Mouse (Mus musculus) heart, embryonic 14.5 days (tissue): Measurements from ENCODE around the gene AC134908.4. TPM values are rescaled to one million over a fixed set of nuclear protein-coding genes. Genes with fewer than 3 reads are reported as not detected.

Experiments
- ATAC-seq: fragments of 200-750 bp; cut with Nextera tagmentation; 2 replicates; pipeline ENCODE4 v1.8.0; 2017; ENCODE audit warnings: low read depth, moderate TSS enrichment; ENCODE audit not compliant: insufficient number of reproducible peaks, insufficient read depth, low FRiP score
- H3K27ac ChIP-seq, 2 experiments: fragments of 200-500 bp in 1 of 2; fragments of 300-500 bp in 1 of 2; sonication (generic) in 1 of 2; replicated peaks in 1 of 2; 2 replicates each; pipeline ENCODE4 v1.5.1; 2012 to 2014; ENCODE audit warnings: low read depth in 2 of 2, low read length in 2 of 2, control low read depth in 1 of 2, mild to moderate bottlenecking in 1 of 2, mixed read lengths in 1 of 2; ENCODE audit not compliant: control insufficient read depth in 1 of 2, insufficient read depth in 1 of 2
- H3K27me3 ChIP-seq: fragments of 300-500 bp; sonication (generic); 2 replicates; pipeline ENCODE4 v1.6.1; 2014; ENCODE audit warnings: mild to moderate bottlenecking, low read length, control low read depth; ENCODE audit not compliant: control insufficient read depth, insufficient read depth
- H3K36me3 ChIP-seq: fragments of 300-500 bp; sonication (generic); 2 replicates; pipeline ENCODE4 v1.6.1; 2014; ENCODE audit warnings: mild to moderate bottlenecking, control low read depth, low read length, mixed read lengths; ENCODE audit not compliant: control insufficient read depth, insufficient read depth
- H3K4me1 ChIP-seq, 2 experiments: fragments of 200-500 bp in 1 of 2; fragments of 300-500 bp in 1 of 2; sonication (generic) in 1 of 2; 2 replicates each; pipeline ENCODE4 v1.6.1; 2012 to 2014; ENCODE audit warnings: low read length in 2 of 2, control low read depth in 1 of 2, mixed read lengths in 1 of 2; ENCODE audit not compliant: control insufficient read depth in 2 of 2, insufficient read depth in 2 of 2
- H3K4me2 ChIP-seq: fragments of 300-500 bp; sonication (generic); 2 replicates; pipeline ENCODE4 v1.6.1; 2014; ENCODE audit warnings: mild to moderate bottlenecking, low read length
- H3K4me3 ChIP-seq, 2 experiments: fragments of 200-500 bp in 1 of 2; fragments of 300-500 bp in 1 of 2; sonication (generic) in 1 of 2; 2 replicates each; pipeline ENCODE4 v1.5.1; 2012 to 2014; ENCODE audit warnings: low read length in 2 of 2, mild to moderate bottlenecking in 2 of 2, control low read depth in 1 of 2, low read depth in 1 of 2, moderate library complexity in 1 of 2; ENCODE audit not compliant: control insufficient read depth in 1 of 2, insufficient read depth in 1 of 2
- H3K9ac ChIP-seq: fragments of 300-500 bp; sonication (generic); 2 replicates; pipeline ENCODE4 v1.6.1; 2014; ENCODE audit warnings: mild to moderate bottlenecking, low read length
- H3K9me3 ChIP-seq: fragments of 300-500 bp; sonication (generic); 2 replicates; pipeline ENCODE4 v1.6.1; 2016; ENCODE audit warnings: low read length, control low read depth; ENCODE audit not compliant: control insufficient read depth
- WGBS: fragments of 180-500 bp; shearing (Covaris S2); extraction: QIAGEN DNeasy Blood & Tissue Kit; methylation state at CpG from one replicate; pipeline ENCODE4 v1.1.7; 2014; 5-methylcytosine and 5-hydroxymethylcytosine counted together
- polyA plus RNA-seq: library from polyadenylated mRNA; unstranded; fragments of >200 nt; fragmentation: Nextera tagmentation; extraction: Ambion mirVana; gene quantifications from 2 replicates; pipeline ENCODE4 v1.2.1, GENCODE M21; 2014

Gene AC134908.4
- polyA plus RNA-seq: not detected in 2 replicates

- Histone ChIP-seq H3K27ac (0 out of 4 replicates have a peak within 1 kb of the TSS, but pooled peaks of 1 of the 2 experiments have one; percentile 24), H3K27me3 (no peaks in the 10 kb centered on the region), H3K9me3 (no peaks in the 10 kb centered on the region), H3K4me1 (peaks cover 21 to 36% of the 10 kb centered on the region in 2 experiments), H3K4me2 (peak within 1 kb of the TSS; percentile 95), H3K4me3 (peak within 1 kb of the TSS; percentile 61 to 86), H3K36me3 (no peaks in the 10 kb centered on the region), H3K9ac (peak within 1 kb of the TSS; percentile 67)
- WGBS: 40% methylated on average over 6 of the region's 6 CpGs
- ATAC-seq: no peak
Observed at GRCm38 (mm10) chr17:25795609-25796092, at the start of gene AC134908.4. Gene AC134908.4, minus strand, starts transcription at chr17:25795659.

GRCm38 (mm10) chr17:25844396-25844901, 49.0 kb upstream of the AC134908.4 start, which contains the start of gene Rhot2:
Gene Rhot2, minus strand, starts transcription at chr17:25844851.
- H3K4me2 ChIP-seq: peak within 1 kb of the TSS; percentile 88
- ATAC-seq: peak; percentile 92
- 2% methylated on average over 14 of the region's 21 CpGs for WGBS
- no peaks in the 10 kb centered on the region for H3K27me3 ChIP-seq
- H3K4me3 ChIP-seq: peak within 1 kb of the TSS; percentile 76 to 91
- peaks cover 50% of the 10 kb centered on the region for H3K36me3 ChIP-seq
- peaks cover 5 to 15% of the 10 kb centered on the region in 2 experiments for H3K4me1 ChIP-seq
- H3K9ac ChIP-seq: peak within 1 kb of the TSS; percentile 96
- H3K9me3 ChIP-seq: no peaks in the 10 kb centered on the region
- H3K27ac ChIP-seq: peak within 1 kb of the TSS; percentile 28 to 89

- H3K27ac ChIP-seq: peak overlapping the region; percentile 28 to 89
Observed at GRCm38 (mm10) chr17:25843636-25844395, 48.4 kb upstream of the AC134908.4 start.

GRCm38 (mm10) chr17:25843122-25843521, 47.7 kb upstream of the AC134908.4 start:
- Histone ChIP-seq H3K9me3 (no peaks in the 10 kb centered on the region), H3K27me3 (no peaks in the 10 kb centered on the region), H3K36me3 (peaks cover 54% of the 10 kb centered on the region), H3K4me3 (peak overlapping the region; percentile 76 to 91), H3K9ac (peak overlapping the region; percentile 96), H3K4me1 (peaks cover 5 to 15% of the 10 kb centered on the region in 2 experiments), H3K27ac (no peak overlapping the region), H3K4me2 (peak overlapping the region; percentile 88)
- ATAC-seq: no peak
- 92% methylated on average over 4 of the region's 4 CpGs for WGBS

More at GRCm38 (mm10) chr17:25843636-25844395, 48.4 kb upstream of the AC134908.4 start:
- H3K27me3 ChIP-seq: no peaks in the 10 kb centered on the region
- WGBS: 1% methylated on average over 38 of the region's 38 CpGs
- peaks cover 5 to 15% of the 10 kb centered on the region in 2 experiments for H3K4me1 ChIP-seq
- peak; percentile 10 for ATAC-seq
- H3K36me3 ChIP-seq: peaks cover 52% of the 10 kb centered on the region
- peak overlapping the region; percentile 76 to 91 for H3K4me3 ChIP-seq
- peak overlapping the region; percentile 96 for H3K9ac ChIP-seq
- peak overlapping the region; percentile 88 for H3K4me2 ChIP-seq
- no peaks in the 10 kb centered on the region for H3K9me3 ChIP-seq

GRCm38 (mm10) chr17:25842509-25842908, 47.0 kb upstream of the AC134908.4 start:
- Histone ChIP-seq H3K36me3 (peaks cover 56% of the 10 kb centered on the region), H3K9ac (no peak overlapping the region), H3K27ac (no peak overlapping the region), H3K4me1 (peaks cover 8 to 20% of the 10 kb centered on the region in 2 experiments), H3K4me3 (no peak overlapping the region), H3K4me2 (no peak overlapping the region), H3K9me3 (no peaks in the 10 kb centered on the region), H3K27me3 (no peaks in the 10 kb centered on the region)
- no peak for ATAC-seq
- WGBS: 80% methylated on average over 3 of the region's 3 CpGs

- no peak within 1 kb of the TSS for H3K9ac ChIP-seq
- no peak within 1 kb of the TSS for H3K4me2 ChIP-seq
- H3K27me3 ChIP-seq: no peaks in the 10 kb centered on the region
- no peak within 1 kb of the TSS for H3K4me3 ChIP-seq
- 92% methylated on average over 22 of the region's 22 CpGs for WGBS
- ATAC-seq: no peak
- H3K27ac ChIP-seq: no peak within 1 kb of the TSS
- no peaks in the 10 kb centered on the region for H3K9me3 ChIP-seq
- H3K4me1 ChIP-seq: peaks cover 17 to 32% of the 10 kb centered on the region in 2 experiments
- peaks cover 57% of the 10 kb centered on the region for H3K36me3 ChIP-seq
Observed at GRCm38 (mm10) chr17:25841117-25841880, 45.8 kb upstream of the AC134908.4 start, which contains the start of gene Gm20683. Gene Gm20683, minus strand, starts transcription at chr17:25841763.

- Histone ChIP-seq H3K9ac (no peak overlapping the region), H3K27ac (no peak overlapping the region), H3K9me3 (no peaks in the 10 kb centered on the region), H3K4me2 (no peak overlapping the region), H3K4me1 (peaks cover 20 to 39% of the 10 kb centered on the region in 2 experiments), H3K4me3 (no peak overlapping the region), H3K27me3 (no peaks in the 10 kb centered on the region), H3K36me3 (peaks cover 64% of the 10 kb centered on the region)
- 96% methylated on average over 6 of the region's 6 CpGs for WGBS
- no peak for ATAC-seq
Observed at GRCm38 (mm10) chr17:25840519-25840918, 45.1 kb upstream of the AC134908.4 start.
